Mouse (Mus musculus) adrenal gland, postnatal 36 days (tissue): ENCODE measurements around the gene Prr3. TPM values are rescaled to one million over a fixed set of nuclear protein-coding genes. Genes with fewer than 3 reads are reported as not detected.
A peak's percentile ranks its signal among the peaks of the same experiment; 100 is the strongest.
"Not testable (repeated sequence)": the region's sequence is repeated elsewhere in the genome, so short reads cannot be mapped to it uniquely, and the experiment has no call there.

ENCODE experiments used
- DNase-seq, 2 experiments: peaks; one replicate each; pipeline ENCODE4 v3.0.0; 2021; ENCODE audit warnings: mixed read lengths in 1 of 2
- microRNA-seq: library from miRNA; unstranded; fragments of <30 nt; microRNA quantifications from one replicate; pipeline ENCODE4 v1.2.0, GENCODE M21; 2021
- total RNA-seq, 2 experiments: library from RNA; stranded (reverse); gene quantifications; 2 replicates each; pipeline ENCODE4 v1.2.3; 2021

Gene Prr3
- total RNA-seq, 2 experiments from 2014 or later: 18.3 to 19.1 TPM

GRCm38 (mm10) chr17:35937700-35938348 is 42.2 kb downstream of the Prr3 start:
- peak; percentile 51 to 58 for DNase-seq

- DNase-seq: not testable (repeated sequence)
These were observed 44.3 kb downstream of the Prr3 start for GRCm38 (mm10) chr17:35935763-35936162.

- DNase-seq: no peak
These were observed 47.4 kb downstream of the Prr3 start for GRCm38 (mm10) chr17:35932608-35933007.

GRCm38 (mm10) chr17:35930627-35931026 is 49.4 kb downstream of the Prr3 start:
- DNase-seq: no peak

- no peak for DNase-seq
These were observed 50.5 kb downstream of the Prr3 start for GRCm38 (mm10) chr17:35929534-35929933.

GRCm38 (mm10) chr17:35927471-35927870 is 52.6 kb downstream of the Prr3 start:
- DNase-seq: no peak

- no peak for DNase-seq
These were observed 56.8 kb downstream of the Prr3 start for GRCm38 (mm10) chr17:35923281-35923680.

- no peak for DNase-seq
These were observed 57.5 kb downstream of the Prr3 start for GRCm38 (mm10) chr17:35922566-35922965.

Small RNA genes within 50 kb of the gene (microRNA-seq; reads per million reads assigned to microRNA genes)
- 130 reads per million, percentile 56 among the genes with 10 or more reads in this experiment for gene Mir877

Other genes with a start within 250 kb of the Prr3 start
- 10 to 100 TPM; 19.2 to 36.5 TPM for gene Ier3, start 158.6 kb downstream of the Prr3 start, total RNA-seq
- 10 to 100 TPM; 60.5 to 73.4 TPM for gene Flot1, start 157.0 kb downstream of the Prr3 start, total RNA-seq
- gene Tubb5, start 141.9 kb downstream of the Prr3 start, total RNA-seq: 100 to 1,000 TPM; 188 to 218 TPM
- 10 to 100 TPM; 18.3 to 18.7 TPM for gene Mdc1, start 138.7 kb downstream of the Prr3 start, total RNA-seq
- 1 to 10 TPM; 6.7 to 7.5 TPM for gene Nrm, start 118.9 kb downstream of the Prr3 start, total RNA-seq
- gene Ppp1r18, start 114.6 kb downstream of the Prr3 start, total RNA-seq: 10 to 100 TPM; 26.1 to 35.1 TPM
- 10 to 100 TPM; 37.5 to 40.8 TPM for gene Dhx16, start 100.4 kb downstream of the Prr3 start, total RNA-seq
- gene 2310061I04Rik, start 82.8 kb downstream of the Prr3 start, total RNA-seq: 10 to 100 TPM; 47.0 to 49.4 TPM
- gene Atat1, start 70.2 kb downstream of the Prr3 start, total RNA-seq: 10 to 100 TPM; 26.0 to 33.0 TPM
- 10 to 100 TPM; 92.6 to 97.8 TPM for gene Mrps18b, start 63.8 kb downstream of the Prr3 start, total RNA-seq
- gene Ppp1r10, start 63.8 kb downstream of the Prr3 start, total RNA-seq: 100 to 1,000 TPM in 1 of 2 experiments, 10 to 100 TPM in 1; 96.2 to 108 TPM
- gene Abcf1, start 10.5 kb downstream of the Prr3 start, total RNA-seq: 10 to 100 TPM; 90.0 to 96.2 TPM
- 10 to 100 TPM; 51.2 to 54.4 TPM for gene Gnl1, start 385 bp downstream of the Prr3 start, total RNA-seq
- gene H2-T24, start 40.3 kb upstream of the Prr3 start, total RNA-seq: 1 to 10 TPM; 6.5 to 9.3 TPM
- 10 to 100 TPM; 57.8 to 68.4 TPM for gene H2-T23, start 52.6 kb upstream of the Prr3 start, total RNA-seq
- gene H2-T22, start 62.5 kb upstream of the Prr3 start, total RNA-seq: 10 to 100 TPM; 33.5 to 33.8 TPM
- not detected for gene Gm6034, start 62.7 kb upstream of the Prr3 start, total RNA-seq
- 1 to 10 TPM; 4.1 to 6.1 TPM for gene Gm11127, start 78.1 kb upstream of the Prr3 start, total RNA-seq
- gene Gm19684, start 141.4 kb upstream of the Prr3 start, total RNA-seq: under 1 TPM; 0.16 to 0.30 TPM
- gene Gm7030, start 149.2 kb upstream of the Prr3 start, total RNA-seq: not detected
- not detected for gene Gm8909, start 188.3 kb upstream of the Prr3 start, total RNA-seq
- gene H2-T3, start 210.1 kb upstream of the Prr3 start, total RNA-seq: not detected